Mouse (Mus musculus) ovary, adult 18-20 months (tissue): ENCODE results near the gene Kalrn.

Experiments
- DNase-seq: peaks from one replicate; pipeline ENCODE4 v3.0.0; 2022; ENCODE audit warnings: low spot score, mixed read lengths

Gene Kalrn

DNA sequence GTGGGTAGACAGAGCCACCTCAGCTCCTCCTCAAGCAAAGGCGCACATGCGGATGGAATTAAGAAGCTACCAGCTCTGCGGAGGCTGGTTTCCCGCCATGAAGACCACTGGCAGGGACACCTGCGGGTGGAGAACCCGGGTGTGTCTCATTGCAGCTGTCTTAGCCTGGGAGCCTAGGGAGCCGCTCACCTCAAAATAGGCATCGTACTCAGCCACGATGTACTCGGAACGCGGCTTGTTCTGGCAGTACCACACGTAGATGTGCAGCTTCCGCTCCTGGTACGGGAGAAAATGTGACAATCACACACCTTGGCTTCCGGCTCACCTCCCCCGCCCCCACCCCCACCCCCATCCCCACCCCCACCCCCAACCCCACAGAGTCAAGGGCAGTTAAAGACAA is 539.1 kb downstream of the Kalrn start:
- no peak for DNase-seq

DNA sequence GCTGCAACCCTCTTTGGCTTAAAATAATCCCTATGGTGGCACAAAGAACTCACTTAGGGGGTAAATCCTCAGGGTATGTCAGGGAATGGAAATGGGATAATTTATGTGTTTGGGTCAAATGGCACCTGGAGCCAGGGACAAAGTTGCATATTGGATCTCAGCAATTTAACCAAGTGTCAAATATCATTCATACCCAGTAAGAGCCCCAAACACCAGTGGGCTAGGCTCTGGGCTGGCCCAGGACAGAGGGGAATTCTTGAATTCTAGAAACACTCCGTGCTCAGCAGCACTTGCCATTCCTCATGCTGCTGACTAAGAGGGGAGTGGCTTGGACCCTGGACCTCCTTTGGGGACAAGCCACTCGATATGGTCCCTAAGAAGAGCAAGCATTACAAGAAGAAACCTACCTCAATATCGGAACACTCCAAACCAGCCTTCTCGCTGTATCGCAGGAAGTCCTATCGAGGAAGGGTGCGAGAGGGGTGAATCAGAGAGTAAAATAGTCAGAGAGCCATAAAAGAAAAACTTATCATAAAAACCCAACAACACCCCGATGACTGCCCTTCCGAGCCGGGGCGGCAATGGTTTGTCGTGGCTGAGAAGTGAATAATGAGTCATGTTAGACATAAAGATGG is 541.2 kb downstream of the Kalrn start:
- no peak for DNase-seq

GRCm38 (mm10) chr16:34031565-34031964 is 541.8 kb downstream of the Kalrn start:
- no peak for DNase-seq

DNA sequence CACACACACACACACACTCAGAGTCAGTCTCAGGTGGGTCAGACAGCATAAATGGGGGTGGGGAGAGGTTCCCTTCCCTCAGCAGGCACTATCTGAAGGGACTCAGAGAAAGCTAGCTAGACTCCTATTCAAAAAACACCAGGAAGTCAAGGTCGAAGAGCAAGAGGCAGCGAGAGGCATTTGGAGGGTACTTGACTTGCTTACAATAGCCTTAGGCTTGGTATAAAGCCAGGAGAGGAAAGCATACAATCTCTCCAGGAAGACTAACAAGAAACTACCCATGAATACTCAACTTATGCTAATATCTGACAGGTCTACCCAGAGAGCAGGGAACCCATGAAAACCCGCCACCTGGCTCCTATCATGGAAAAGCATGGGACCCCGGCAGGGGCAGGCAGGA is 543.0 kb downstream of the Kalrn start:
- DNase-seq, result no peak

DNA sequence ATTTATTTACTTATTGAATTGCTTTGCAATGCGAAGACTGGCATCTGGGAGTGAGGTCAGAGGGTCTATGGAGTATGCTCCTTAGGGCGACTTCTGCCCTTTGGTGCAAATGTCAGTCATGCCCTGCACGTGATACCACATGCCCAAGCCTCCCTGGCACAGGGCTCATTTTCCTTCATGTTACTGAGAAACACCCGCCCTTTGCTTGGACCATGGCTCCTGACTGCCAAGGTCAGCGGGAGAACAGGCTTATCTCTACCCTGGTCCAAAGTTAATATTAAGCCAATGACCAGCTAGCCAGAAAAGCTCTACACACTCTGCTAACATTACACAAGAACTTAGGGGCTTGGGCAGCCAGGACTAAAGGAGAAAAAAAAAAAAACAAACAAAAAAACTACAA is 543.5 kb downstream of the Kalrn start:
- DNase-seq, result peak; percentile 45

DNA sequence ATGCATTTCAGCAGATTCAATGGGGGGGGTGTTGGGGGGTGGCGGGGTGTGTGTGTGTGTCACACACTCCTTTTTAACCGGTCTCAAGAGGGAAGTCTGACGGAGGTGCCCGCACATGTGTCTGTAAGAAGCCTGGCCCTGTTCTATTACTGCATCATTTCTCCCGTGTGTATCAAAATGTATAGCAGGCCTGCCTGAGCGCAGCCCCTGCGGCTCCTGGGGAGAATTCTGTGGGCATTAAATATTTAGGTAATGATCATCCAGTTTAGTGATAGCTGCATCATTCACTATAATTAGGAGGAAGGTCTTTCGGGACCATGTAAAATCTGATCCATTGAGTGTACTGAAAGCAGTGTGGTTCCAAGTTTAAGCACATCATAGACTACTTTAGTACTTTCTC is 556.1 kb downstream of the Kalrn start:
- DNase-seq, result no peak

- DNase-seq, result no peak
Measured at GRCm38 (mm10) chr16:34011991-34012845, 561.1 kb downstream of the Kalrn start.

DNA sequence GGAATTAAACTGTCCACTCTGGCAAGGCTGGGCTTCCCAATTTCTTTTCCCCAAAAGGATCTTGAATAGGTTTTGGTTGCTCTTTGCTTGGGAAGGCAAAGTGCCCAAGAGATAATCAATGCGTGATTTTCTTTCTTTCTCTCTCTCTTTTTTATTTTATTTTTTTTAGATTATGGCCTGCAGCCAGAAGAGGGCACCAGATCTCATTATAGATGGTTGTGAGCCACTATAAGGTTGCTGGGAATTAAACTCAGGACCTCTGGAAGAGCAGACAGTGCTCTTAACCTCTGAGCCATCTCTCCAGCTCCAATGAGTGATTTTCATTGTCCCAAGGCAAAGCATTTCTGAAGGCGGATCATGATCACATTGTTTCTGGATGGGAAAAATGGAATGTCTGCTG is 563.8 kb downstream of the Kalrn start:
- DNase-seq, result no peak

GRCm38 (mm10) chr16:34005986-34006385 is 567.3 kb downstream of the Kalrn start:
- DNase-seq, result no peak

- no peak for DNase-seq
Measured at GRCm38 (mm10) chr16:34004128-34004578, 569.2 kb downstream of the Kalrn start.

- no peak for DNase-seq
Measured at GRCm38 (mm10) chr16:34003566-34004127, 569.7 kb downstream of the Kalrn start.

GRCm38 (mm10) chr16:34000715-34001114 is 572.6 kb downstream of the Kalrn start:
- DNase-seq, result no peak

DNA sequence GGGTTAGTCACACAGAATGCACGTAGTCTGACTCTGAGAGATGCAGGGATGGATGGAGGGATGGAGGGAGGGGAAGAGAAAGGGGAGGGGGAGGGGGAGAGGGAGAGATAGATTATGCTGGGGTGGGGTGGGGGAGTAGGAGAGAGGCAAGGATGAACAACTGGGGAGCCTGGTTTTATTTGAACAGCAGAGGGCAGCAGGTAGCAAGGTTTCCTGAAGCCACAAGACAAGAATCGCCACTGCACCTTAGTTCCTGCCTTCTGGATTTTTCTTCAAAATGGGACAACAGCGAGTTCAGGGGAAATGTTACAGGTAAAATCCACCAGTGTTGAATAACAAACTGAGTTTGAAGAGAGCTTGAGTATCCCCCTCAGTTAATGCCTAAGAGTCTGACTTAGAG is 573.9 kb downstream of the Kalrn start:
- no peak for DNase-seq

- no peak for DNase-seq
Measured at GRCm38 (mm10) chr16:33998011-33998410, 575.3 kb downstream of the Kalrn start.

- no peak for DNase-seq
Measured at GRCm38 (mm10) chr16:33996030-33996429, 577.3 kb downstream of the Kalrn start.

- DNase-seq, result no peak
Measured at GRCm38 (mm10) chr16:33995496-33995895, 577.8 kb downstream of the Kalrn start.

GRCm38 (mm10) chr16:33994321-33994720 is 579.0 kb downstream of the Kalrn start:
- no peak for DNase-seq

DNA sequence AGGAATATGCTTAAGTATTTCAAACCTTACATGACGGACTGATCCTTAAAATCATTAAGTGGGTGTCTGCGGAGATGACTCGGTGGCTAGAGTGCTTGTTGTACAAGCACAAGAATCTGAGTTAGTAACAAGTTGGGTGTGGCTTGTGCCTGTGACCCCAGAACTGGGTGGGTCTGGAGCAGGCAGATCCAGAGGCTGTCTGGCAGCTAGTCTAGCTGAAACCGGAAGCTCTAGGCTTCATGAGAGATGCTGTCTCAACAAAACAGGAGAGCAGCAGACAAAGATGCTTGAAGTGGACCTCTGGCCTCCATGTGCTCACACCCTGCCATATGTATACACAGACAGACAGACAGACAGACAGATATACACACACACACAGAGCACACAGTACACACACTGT is 582.6 kb downstream of the Kalrn start:
- no peak for DNase-seq

GRCm38 (mm10) chr16:33989106-33989505 is 584.2 kb downstream of the Kalrn start:
- DNase-seq, result no peak

GRCm38 (mm10) chr16:33988358-33989012 is 584.8 kb downstream of the Kalrn start:
- no peak for DNase-seq

GRCm38 (mm10) chr16:33986993-33987392 is 586.3 kb downstream of the Kalrn start:
- DNase-seq, result no peak

GRCm38 (mm10) chr16:33985372-33985771 is 588.0 kb downstream of the Kalrn start:
- no peak for DNase-seq

DNA sequence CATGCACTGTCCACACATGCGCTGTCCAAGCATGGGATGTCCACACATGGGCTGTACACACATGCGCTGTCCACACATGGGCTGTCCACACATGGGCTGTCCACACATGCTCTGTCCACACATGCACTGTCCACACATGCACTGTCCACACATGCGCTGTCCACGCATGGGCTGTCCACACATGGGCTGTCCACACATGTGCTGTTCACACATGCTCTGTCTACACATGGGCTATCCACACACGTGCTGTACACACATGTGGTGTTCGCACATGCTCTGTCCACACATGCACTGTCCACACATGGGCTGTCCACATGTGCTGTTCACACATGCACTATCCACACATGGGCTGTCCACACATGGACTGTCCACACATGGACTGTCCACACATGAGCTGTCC is 589.6 kb downstream of the Kalrn start:
- no peak for DNase-seq
